Mouse (Mus musculus): ENCODE data around the gene Spin1. TPM values are rescaled to one million over a fixed set of nuclear protein-coding genes. Genes with fewer than 3 reads are reported as not detected.

The Spin1 gene
- total RNA-seq, 2 experiments from 2014 or later: 165 to 172 TPM

Other genes starting within 250 kb of the Spin1 start
- gene Nxnl2, start 70.1 kb downstream of the Spin1 start, total RNA-seq (2021): under 1 TPM; 0.25 TPM

Data from layer of hippocampus, postnatal 36 days (tissue).